Mouse (Mus musculus) CD4-positive, CD25-positive, alpha-beta regulatory T cell (primary cell): ENCODE data around the gene Eif2s3x. TPM values are rescaled to one million over a fixed set of nuclear protein-coding genes. Genes with fewer than 3 reads are reported as not detected.

Source experiments
- polyA plus RNA-seq: library from polyadenylated mRNA; unstranded; fragments of 100-300 nt; shearing (Covaris generic); gene quantifications from one replicate; pipeline ENCODE4 v1.2.1, GENCODE M21; 2017

The Eif2s3x gene
- polyA plus RNA-seq, result 40.2 TPM

GRCm38 (mm10) chrX:94212597-94213321, at the start of gene Eif2s3x:
Eif2s3x (minus strand) TSS chrX:94212862.

GRCm38 (mm10) chrX:94234532-94235189, 22.0 kb upstream of the Eif2s3x start, which contains the start of gene Klhl15:
Klhl15 (plus strand) TSS chrX:94234599.

Other genes with a start within 250 kb of the Eif2s3x start
- gene AU015836, start 244.2 kb downstream of the Eif2s3x start, polyA plus RNA-seq, result 0.10 TPM
- 35.9 TPM for gene Zfx, start 89.2 kb downstream of the Eif2s3x start, polyA plus RNA-seq
- gene Klhl15, start 21.7 kb upstream of the Eif2s3x start, polyA plus RNA-seq, result 8.3 TPM
- gene Fam90a1b, start 153.9 kb upstream of the Eif2s3x start, polyA plus RNA-seq, result not detected
- gene Apoo, start 154.3 kb upstream of the Eif2s3x start, polyA plus RNA-seq, result 17.5 TPM